Comparison of ENCODE assay signal across 16 mouse cellular contexts in genomic region chr10:126452757-126453528, GRCm38 (mm10).
DNase-seq lines count a peak whose midpoint lies in the region; ATAC-seq and TF ChIP-seq lines count a peak whose summit lies in the region.
"Had no signal": no experiment of that assay in that cellular context is flagged by ENCODE, and none has a peak within 500 bp of the region (broad histone marks: within the 10 kb centered on the region; RNA-seq: fewer than 3 reads in every experiment).

No protein-coding gene starts in this region.

- H3K27me3 ChIP-seq in hindbrain, embryonic 16.5 days (replicated peaks; ENCODE audit: control insufficient read depth, insufficient read depth, low read length), result no peaks in the 10 kb centered on the region
- H3K27me3 ChIP-seq in hindbrain, embryonic 13.5 days, result no peaks in the 10 kb centered on the region
- H3K27me3 ChIP-seq in midbrain, embryonic 16.5 days (ENCODE audit: control insufficient read depth, insufficient read depth, low read depth, low read length), result no peaks in the 10 kb centered on the region
- H3K27me3 ChIP-seq: embryonic facial prominence, embryonic 13.5 days had no signal

- peak; percentile 33 for DNase-seq in Muller cell, postnatal 12 days (ENCODE audit: inconsistent ontology term)
- peak; percentile 52 for DNase-seq in brain, embryonic 14.5 days (ENCODE audit: low read depth)
- no peak for DNase-seq in cerebellum, postnatal 10 days
- DNase-seq: cerebellum, postnatal 14 days; gastrocnemius, postnatal 14 days; heart, postnatal 14 days; kidney, adult 8-10 months; kidney, postnatal 25 days; thymus, adult 2 months had no signal

- H3K27ac ChIP-seq in hindbrain, embryonic 16.5 days (ENCODE audit: low read depth, low read length), result no peak overlapping the region
- no peak overlapping the region for H3K27ac ChIP-seq in hindbrain, embryonic 13.5 days
- H3K27ac ChIP-seq in midbrain, embryonic 16.5 days (ENCODE audit: low read length), result no peak overlapping the region
- H3K27ac ChIP-seq: embryonic facial prominence, embryonic 13.5 days; forebrain, embryonic 10.5 days had no signal

- no peak for TF ChIP-seq CTCF in brain, embryonic 14.5 days (IDR thresholded peaks at IDR 0.05; ENCODE audit: borderline replicate concordance, extremely low read depth, insufficient read depth, insufficient read length)

- H3K4me3 ChIP-seq in hindbrain, embryonic 16.5 days (ENCODE audit: low read length), result no peak overlapping the region
- no peak overlapping the region for H3K4me3 ChIP-seq in hindbrain, embryonic 13.5 days
- no peak overlapping the region for H3K4me3 ChIP-seq in midbrain, embryonic 16.5 days (ENCODE audit: low read depth, low read length)
- H3K4me3 ChIP-seq: embryonic facial prominence, embryonic 13.5 days; forebrain, embryonic 10.5 days had no signal

- H3K4me2 ChIP-seq in hindbrain, embryonic 16.5 days (ENCODE audit: low read length), result no peak overlapping the region
- no peak overlapping the region for H3K4me2 ChIP-seq in hindbrain, embryonic 13.5 days
- H3K4me2 ChIP-seq in midbrain, embryonic 16.5 days (ENCODE audit: low read length), result no peak overlapping the region
- H3K4me2 ChIP-seq: embryonic facial prominence, embryonic 13.5 days had no signal

- H3K9me3 ChIP-seq in hindbrain, embryonic 16.5 days (ENCODE audit: control insufficient read depth, low read length), result no peaks in the 10 kb centered on the region
- no peaks in the 10 kb centered on the region for H3K9me3 ChIP-seq in hindbrain, embryonic 13.5 days
- no peaks in the 10 kb centered on the region; the same call in 1 of the 2 replicates for H3K9me3 ChIP-seq in midbrain, embryonic 16.5 days (replicated peaks; ENCODE audit: control insufficient read depth, low read length, poor library complexity, severe bottlenecking)
- H3K9me3 ChIP-seq: embryonic facial prominence, embryonic 13.5 days had no signal

- peak; percentile 58; the same call in 1 of the 2 replicates for ATAC-seq in hindbrain, embryonic 16.5 days
- ATAC-seq in hindbrain, embryonic 13.5 days (ENCODE audit: low FRiP score), result no peak
- ATAC-seq in midbrain, embryonic 16.5 days, result peak; percentile 51; the same call in 1 of the 2 replicates
- no peak for ATAC-seq in activated CD4-positive, CD25-positive, alpha-beta regulatory T cell, adult 4 months
- ATAC-seq: inflammation-experienced regulatory T-cells, adult 6 months had no signal

- no peak for TF ChIP-seq POLR2A in brain, embryonic 14.5 days (IDR thresholded peaks at IDR 0.05; ENCODE audit: borderline replicate concordance, extremely low read depth, insufficient read depth, insufficient read length, poor library complexity, severe bottlenecking)

- H3K36me3 ChIP-seq in hindbrain, embryonic 16.5 days (ENCODE audit: control insufficient read depth, insufficient read depth, low read length), result no peaks in the 10 kb centered on the region
- H3K36me3 ChIP-seq in hindbrain, embryonic 13.5 days, result no peaks in the 10 kb centered on the region
- no peaks in the 10 kb centered on the region for H3K36me3 ChIP-seq in midbrain, embryonic 16.5 days (ENCODE audit: control insufficient read depth, insufficient read depth, low read length)
- H3K36me3 ChIP-seq: embryonic facial prominence, embryonic 13.5 days; forebrain, embryonic 10.5 days had no signal

- no peaks in the 10 kb centered on the region for H3K4me1 ChIP-seq in hindbrain, embryonic 16.5 days (ENCODE audit: control insufficient read depth, insufficient read depth, low read depth, low read length)
- H3K4me1 ChIP-seq in hindbrain, embryonic 13.5 days (replicated peaks), result no peaks in the 10 kb centered on the region
- peaks cover 3% of the 10 kb centered on the region; the same call in 1 of the 2 replicates for H3K4me1 ChIP-seq in midbrain, embryonic 16.5 days (ENCODE audit: control insufficient read depth, insufficient read depth, low read length)
- H3K4me1 ChIP-seq: embryonic facial prominence, embryonic 13.5 days had no signal

- no peak overlapping the region for H3K9ac ChIP-seq in hindbrain, embryonic 16.5 days (ENCODE audit: low read depth, low read length)
- no peak overlapping the region for H3K9ac ChIP-seq in hindbrain, embryonic 13.5 days
- H3K9ac ChIP-seq in midbrain, embryonic 16.5 days (ENCODE audit: low read depth, low read length), result no peak overlapping the region
- H3K9ac ChIP-seq: embryonic facial prominence, embryonic 13.5 days had no signal

- WGBS in hindbrain, embryonic 16.5 days, result 58% methylated on average over 15 of the region's 15 CpGs
- 69% methylated on average over 15 of the region's 15 CpGs for WGBS in hindbrain, embryonic 13.5 days
- WGBS in midbrain, embryonic 16.5 days, result 38% methylated on average over 15 of the region's 15 CpGs

Comparison
In these comparisons a context has a peak if more than half of its experiments do, and no peak if none do; other contexts are left out.
1. ATAC-seq: peak in hindbrain, embryonic 16.5 days (single experiment) and midbrain, embryonic 16.5 days (single experiment); none in hindbrain, embryonic 13.5 days (single experiment) and activated CD4-positive, CD25-positive, alpha-beta regulatory T cell, adult 4 months (single experiment).
2. DNase-seq: peak in Muller cell, postnatal 12 days (single experiment) and brain, embryonic 14.5 days (single experiment); none in cerebellum, postnatal 10 days (0 of 2).